Mouse (Mus musculus): Measurements from ENCODE around the gene Myom1.

Myom1 gene

GRCm38 (mm10) chr17:71014911-71015310 lies 12.5 kb downstream of the Myom1 start:
- DNase-seq (ENCODE audit: low read depth, low spot score) = no peak

GRCm38 (mm10) chr17:71017457-71017998 lies 15.1 kb downstream of the Myom1 start:
- no peak for DNase-seq (ENCODE audit: low read depth, low spot score)

GRCm38 (mm10) chr17:71018151-71018550 lies 15.7 kb downstream of the Myom1 start:
- DNase-seq (ENCODE audit: low read depth, low spot score) = no peak

GRCm38 (mm10) chr17:71018616-71019308 lies 16.3 kb downstream of the Myom1 start:
- no peak for DNase-seq (ENCODE audit: low read depth, low spot score)

- no peak for DNase-seq (ENCODE audit: low read depth, low spot score)
Measured at GRCm38 (mm10) chr17:71019309-71019655, 16.8 kb downstream of the Myom1 start.

GRCm38 (mm10) chr17:71019860-71020259 lies 17.4 kb downstream of the Myom1 start:
- no peak for DNase-seq (ENCODE audit: low read depth, low spot score)

GRCm38 (mm10) chr17:71022841-71023240 lies 20.4 kb downstream of the Myom1 start:
- DNase-seq (ENCODE audit: low read depth, low spot score) = no peak

- DNase-seq (ENCODE audit: low read depth, low spot score) = no peak
Measured at GRCm38 (mm10) chr17:71024071-71024470, 21.6 kb downstream of the Myom1 start.

- no peak for DNase-seq (ENCODE audit: low read depth, low spot score)
Measured at GRCm38 (mm10) chr17:71025922-71026321, 23.5 kb downstream of the Myom1 start.

- DNase-seq (ENCODE audit: low read depth, low spot score) = no peak
Measured at GRCm38 (mm10) chr17:71027186-71027585, 24.8 kb downstream of the Myom1 start.

GRCm38 (mm10) chr17:71032719-71033118 lies 30.3 kb downstream of the Myom1 start:
- DNase-seq (ENCODE audit: low read depth, low spot score) = no peak

- DNase-seq (ENCODE audit: low read depth, low spot score) = no peak
Measured at GRCm38 (mm10) chr17:71034472-71034871, 32.0 kb downstream of the Myom1 start.

- DNase-seq (ENCODE audit: low read depth, low spot score) = no peak
Measured at GRCm38 (mm10) chr17:71037188-71037587, 34.8 kb downstream of the Myom1 start.

- DNase-seq (ENCODE audit: low read depth, low spot score) = peak; percentile 25
Measured at GRCm38 (mm10) chr17:71038812-71039211, 36.4 kb downstream of the Myom1 start.

GRCm38 (mm10) chr17:71039851-71040581 lies 37.6 kb downstream of the Myom1 start:
- DNase-seq (ENCODE audit: low read depth, low spot score) = peak; percentile 82

- DNase-seq (ENCODE audit: low read depth, low spot score) = no peak
Measured at GRCm38 (mm10) chr17:71040582-71040880, 38.1 kb downstream of the Myom1 start.

GRCm38 (mm10) chr17:71042645-71043044 lies 40.2 kb downstream of the Myom1 start:
- no peak for DNase-seq (ENCODE audit: low read depth, low spot score)

GRCm38 (mm10) chr17:71045591-71045990 lies 43.2 kb downstream of the Myom1 start:
- no peak for DNase-seq (ENCODE audit: low read depth, low spot score)

- DNase-seq (ENCODE audit: low read depth, low spot score) = no peak
Measured at GRCm38 (mm10) chr17:71046856-71047255, 44.4 kb downstream of the Myom1 start.

GRCm38 (mm10) chr17:71049292-71049691 lies 46.9 kb downstream of the Myom1 start:
- no peak for DNase-seq (ENCODE audit: low read depth, low spot score)

GRCm38 (mm10) chr17:71053134-71053708 lies 50.8 kb downstream of the Myom1 start:
- no peak for DNase-seq (ENCODE audit: low read depth, low spot score)

GRCm38 (mm10) chr17:71055203-71055894 lies 52.9 kb downstream of the Myom1 start:
- DNase-seq (ENCODE audit: low read depth, low spot score) = no peak
